Mouse (Mus musculus): ENCODE measurements around the gene Pld4. TPM values are rescaled to one million over a fixed set of nuclear protein-coding genes. Genes with fewer than 3 reads are reported as not detected.

Pld4 gene
- total and polyA plus RNA-seq, 3 experiments = 112 to 226 (median 149) TPM

DNA sequence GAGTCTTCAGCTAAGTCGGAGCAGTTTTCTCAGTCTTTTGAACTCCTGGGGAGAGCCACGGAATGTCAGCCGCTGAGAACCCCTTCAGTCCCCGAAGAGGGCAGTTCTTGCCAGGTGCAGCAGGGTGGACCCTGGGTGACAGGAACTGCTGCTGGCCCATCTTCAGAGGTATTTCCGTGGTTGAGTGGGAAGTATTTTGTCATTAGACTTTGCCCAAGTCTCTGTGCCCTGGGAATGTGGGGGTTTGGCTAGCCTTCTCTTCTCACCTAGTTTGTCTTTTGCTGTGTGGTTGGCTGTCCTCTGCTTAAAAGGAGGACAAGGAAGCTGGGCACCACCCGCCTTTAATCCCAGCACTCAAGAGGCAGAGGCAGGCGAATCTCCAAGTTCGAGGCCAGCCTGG, 49.2 kb downstream of the Pld4 start:
- no peak overlapping the region for H3K27ac ChIP-seq (ENCODE audit: insufficient read depth, low read depth)
- no peak for DNase-seq (ENCODE audit: extremely low read depth)
- peaks cover 3 to 33% of the 10 kb centered on the region in 2 experiments for H3K36me3 ChIP-seq (replicated peaks in 1 of 2; ENCODE audit: control insufficient read depth in 1 of 2, insufficient read depth in 1 of 2, low read length in 1 of 2)
- in situ Hi-C loops (cut with MboI; ENCODE audit: low pct_ligation_motif_present, low pct_unique_long_range_greater_than_20kb, low sequenced_read_pairs) = no loop called here
- dilution Hi-C loops (cut with MboI; ENCODE audit: extremely low pct_ligation_motif_present, extremely low pct_unique_long_range_greater_than_20kb, low sequenced_read_pairs) = loop anchor here (10.0 kb wide), 1 partner anchor 65 kb away; no protein-coding TSS in a partner anchor
- H3K9ac ChIP-seq (ENCODE audit: insufficient read depth, low read depth) = peak overlapping the region; percentile 67
- H3K79me2 ChIP-seq (replicated peaks; ENCODE audit: control insufficient read depth, extremely low read depth, insufficient read depth, poor library complexity, severe bottlenecking) = no peaks in the 10 kb centered on the region
- H3K4me2 ChIP-seq (ENCODE audit: insufficient read depth, low read depth, poor library complexity, severe bottlenecking) = peak overlapping the region; percentile 90
- TF ChIP-seq SIN3A (IDR thresholded peaks at IDR 0.05; ENCODE audit: low read length) (no peak), GABPA (IDR thresholded peaks at IDR 0.05; ENCODE audit: insufficient replicate concordance, low read depth, low read length) (no peak), POLR2AphosphoS2 (IDR thresholded peaks at IDR 0.05; ENCODE audit: low read depth, low read length) (no peak), KAT2A (IDR thresholded peaks at IDR 0.05; ENCODE audit: insufficient replicate concordance, low read length) (no peak), CHD1 (IDR thresholded peaks at IDR 0.05; ENCODE audit: low read depth, low read length) (no peak), MYC (IDR thresholded peaks at IDR 0.05; ENCODE audit: low read depth, low read length) (no peak), IRF4 (IDR thresholded peaks at IDR 0.05; ENCODE audit: low read depth, low read length) (no peak), UBTF (IDR thresholded peaks at IDR 0.05; ENCODE audit: low read depth, low read length) (no peak), NELFE (IDR thresholded peaks at IDR 0.05; ENCODE audit: low read depth, low read length) (no peak), JUND (conservative IDR thresholded peaks at IDR 0.05; ENCODE audit: low read depth, low read length) (no peak), JUN (IDR thresholded peaks at IDR 0.05; ENCODE audit: insufficient read depth, low read depth, low read length) (no peak), USF1 (IDR thresholded peaks at IDR 0.05; ENCODE audit: low read depth, low read length) (no peak), SMC3 (IDR thresholded peaks at IDR 0.05; ENCODE audit: low read depth, low read length) (no peak), ZKSCAN1 (IDR thresholded peaks at IDR 0.05; ENCODE audit: borderline replicate concordance, low read depth, low read length) (no peak), RAD21 (IDR thresholded peaks at IDR 0.05; ENCODE audit: low read depth, low read length) (no peak), NRF1 (IDR thresholded peaks at IDR 0.05; ENCODE audit: low read depth, low read length) (no peak), CHD2 (IDR thresholded peaks at IDR 0.05; ENCODE audit: low read length) (no peak)
- H3K27me3 ChIP-seq (replicated peaks) = peaks cover 10% of the 10 kb centered on the region
- peaks cover 0 to 22% of the 10 kb centered on the region in 2 experiments; a peak in 3 of 4 replicates for H3K4me1 ChIP-seq (ENCODE audit: control insufficient read depth in 1 of 2, insufficient read depth in 2 of 2)
- H3K4me3 ChIP-seq (replicated peaks in 1 of 3; ENCODE audit: low read depth in 2 of 3, low read length in 2 of 3, poor library complexity in 1 of 3) = peak overlapping the region in 1 of 3 experiments; percentile 64
- H3K9me3 ChIP-seq (replicated peaks; ENCODE audit: low read length) = no peaks in the 10 kb centered on the region

DNA sequence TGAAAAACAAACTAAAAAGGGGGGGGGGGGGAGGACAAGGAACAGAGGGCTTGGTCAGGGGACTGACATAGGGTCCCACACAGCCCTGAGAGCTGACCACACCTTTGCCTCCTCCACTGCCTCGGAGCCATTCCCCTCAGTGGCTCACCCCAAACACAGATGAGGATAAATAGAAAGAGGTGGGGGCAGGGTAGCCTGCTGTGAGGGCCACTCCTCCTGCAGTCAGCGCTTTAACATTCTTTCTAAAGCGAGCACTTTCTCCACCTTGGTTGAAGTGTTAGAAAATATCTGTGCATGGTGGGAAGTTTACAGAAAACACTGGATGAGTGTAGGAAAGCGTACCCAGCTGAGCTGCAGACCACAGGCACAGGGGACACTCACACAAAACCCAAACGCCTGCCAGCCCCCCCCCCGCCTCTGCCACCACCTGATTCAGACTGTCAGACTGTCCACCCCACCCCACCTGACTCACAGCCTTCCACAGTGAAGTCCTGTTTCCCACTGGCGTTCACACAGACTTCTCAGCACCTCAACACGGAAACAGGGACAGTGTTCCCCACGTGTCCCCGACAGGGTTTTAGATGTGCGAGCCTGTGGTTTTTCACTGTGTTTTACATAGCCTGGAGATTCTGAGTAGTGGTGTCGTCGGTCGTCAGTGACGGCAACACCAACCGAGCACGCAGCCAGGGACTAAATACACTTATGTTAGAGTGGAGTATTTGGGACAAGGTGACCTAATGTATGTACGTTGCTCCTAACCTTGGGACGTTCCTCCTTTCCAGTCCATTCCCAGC, 49.8 kb downstream of the Pld4 start:
- Histone ChIP-seq H3K36me3 (replicated peaks in 1 of 2; ENCODE audit: control insufficient read depth in 1 of 2, insufficient read depth in 1 of 2, low read length in 1 of 2) (peaks cover 3 to 40% of the 10 kb centered on the region in 2 experiments), H3K9ac (ENCODE audit: insufficient read depth, low read depth) (no peak overlapping the region), H3K4me1 (ENCODE audit: control insufficient read depth in 1 of 2, insufficient read depth in 2 of 2) (peaks cover 0 to 16% of the 10 kb centered on the region in 2 experiments; a peak in 3 of 4 replicates), H3K4me3 (replicated peaks in 1 of 3; ENCODE audit: low read depth in 2 of 3, low read length in 2 of 3, poor library complexity in 1 of 3) (no peak overlapping the region), H3K9me3 (replicated peaks; ENCODE audit: low read length) (no peaks in the 10 kb centered on the region), H3K79me2 (replicated peaks; ENCODE audit: control insufficient read depth, extremely low read depth, insufficient read depth, poor library complexity, severe bottlenecking) (no peaks in the 10 kb centered on the region), H3K4me2 (ENCODE audit: insufficient read depth, low read depth, poor library complexity, severe bottlenecking) (no peak overlapping the region), H3K27me3 (replicated peaks) (peaks cover 10% of the 10 kb centered on the region), H3K27ac (ENCODE audit: insufficient read depth, low read depth) (no peak overlapping the region)
- dilution Hi-C loops (cut with MboI; ENCODE audit: extremely low pct_ligation_motif_present, extremely low pct_unique_long_range_greater_than_20kb, low sequenced_read_pairs) (loop anchor here (10.0 kb wide), 1 partner anchor 65 kb away; no protein-coding TSS in a partner anchor), in situ Hi-C loops (cut with MboI; ENCODE audit: low pct_ligation_motif_present, low pct_unique_long_range_greater_than_20kb, low sequenced_read_pairs) (no loop called here)
- DNase-seq (ENCODE audit: extremely low read depth) = no peak
- TF ChIP-seq MAFK (IDR thresholded peaks at IDR 0.05; ENCODE audit: insufficient replicate concordance, low read length) = no peak
- no peak for TF ChIP-seq JUN (IDR thresholded peaks at IDR 0.05; ENCODE audit: insufficient read depth, low read depth, low read length)
- no peak for TF ChIP-seq SIN3A (IDR thresholded peaks at IDR 0.05; ENCODE audit: low read length)
- no peak for TF ChIP-seq ZC3H11A (IDR thresholded peaks at IDR 0.05; ENCODE audit: low read depth, low read length)
- TF ChIP-seq USF2 (conservative IDR thresholded peaks at IDR 0.05; ENCODE audit: low read depth, low read length) = no peak
- no peak for TF ChIP-seq SMC3 (IDR thresholded peaks at IDR 0.05; ENCODE audit: low read depth, low read length)
- no peak for TF ChIP-seq KAT2A (IDR thresholded peaks at IDR 0.05; ENCODE audit: insufficient replicate concordance, low read length)
- TF ChIP-seq NRF1 (IDR thresholded peaks at IDR 0.05; ENCODE audit: low read depth, low read length) = no peak
- no peak for TF ChIP-seq MYC (IDR thresholded peaks at IDR 0.05; ENCODE audit: low read depth, low read length)
- TF ChIP-seq TCF12 (IDR thresholded peaks at IDR 0.05; ENCODE audit: low read depth, low read length) = no peak
- no peak for TF ChIP-seq ELF1 (IDR thresholded peaks at IDR 0.05; ENCODE audit: low read depth, low read length)
- TF ChIP-seq HCFC1 (IDR thresholded peaks at IDR 0.05; ENCODE audit: low read depth, low read length) = no peak
- no peak for TF ChIP-seq JUND (conservative IDR thresholded peaks at IDR 0.05; ENCODE audit: low read depth, low read length)
- TF ChIP-seq CHD2 (IDR thresholded peaks at IDR 0.05; ENCODE audit: low read length) = no peak
- TF ChIP-seq BHLHE40 (IDR thresholded peaks at IDR 0.05; ENCODE audit: low read depth, low read length) = no peak
- TF ChIP-seq PAX5 (IDR thresholded peaks at IDR 0.05; ENCODE audit: low read length) = no peak
